Mouse (Mus musculus) brain, embryonic 14.5 days (tissue): Measurements from ENCODE around the gene Mme.

Experiments
- CTCF ChIP-seq: fragments of 200-500 bp; IDR thresholded peaks from 2 replicates; pipeline ENCODE4 v1.5.1; 2012; ENCODE audit warnings: inconsistent platforms, mild to moderate bottlenecking, moderate library complexity, borderline replicate concordance; ENCODE audit not compliant: insufficient read depth, insufficient read length; ENCODE audit errors: extremely low read depth
- POLR2A ChIP-seq: fragments of 200-500 bp; IDR thresholded peaks from 2 replicates; pipeline ENCODE4 v1.6.1; 2012; ENCODE audit warnings: mild to moderate bottlenecking, inconsistent platforms, borderline replicate concordance; ENCODE audit not compliant: poor library complexity, insufficient read depth, insufficient read length, severe bottlenecking; ENCODE audit errors: extremely low read depth

DNA sequence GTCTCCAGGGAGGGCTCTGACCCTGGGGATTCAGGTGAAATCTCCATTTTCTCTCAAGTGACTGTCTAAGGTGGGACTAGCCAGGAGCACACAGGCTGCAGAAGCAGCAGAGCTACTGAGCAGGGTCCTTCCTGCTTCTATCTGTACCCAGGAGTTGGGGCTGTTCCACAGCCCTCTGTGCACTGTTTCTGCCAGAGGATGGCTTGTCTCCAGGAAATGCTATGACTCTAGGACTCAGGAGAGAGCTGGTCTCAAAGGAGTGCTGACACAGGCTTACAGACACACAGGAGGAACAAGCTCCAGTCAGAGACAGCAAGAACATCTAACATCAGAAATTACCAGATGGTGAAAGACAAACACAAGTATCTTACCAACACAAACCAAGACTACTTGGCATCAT is 176.4 kb downstream of the Mme start:
- TF ChIP-seq POLR2A (no peak), CTCF (no peak)
